Comparison of ENCODE assay signal across 27 mouse cellular contexts in the genomic region with DNA sequence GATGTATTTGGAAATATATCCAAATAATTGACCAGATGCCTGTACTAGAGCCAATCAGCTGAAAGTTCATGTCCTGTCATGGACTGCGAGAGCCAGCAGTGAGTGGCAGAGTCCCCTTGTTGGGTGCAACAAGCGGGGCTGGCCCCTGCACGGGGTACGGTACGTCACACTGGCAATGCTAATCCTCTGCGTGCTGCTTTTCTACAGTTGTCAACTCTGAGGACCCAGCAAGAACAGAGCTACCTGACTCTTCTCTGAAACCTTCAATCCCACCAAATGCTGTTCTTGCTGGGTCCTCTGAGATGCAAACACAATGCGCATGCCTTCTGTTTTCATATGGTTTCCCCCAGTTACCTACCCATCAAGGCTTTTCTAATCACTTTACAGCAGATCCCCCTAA. TPM values are rescaled to one million over a fixed set of nuclear protein-coding genes. Genes with fewer than 3 reads are reported as not detected.
DNase-seq lines count a peak whose midpoint lies in the region; ATAC-seq lines count a peak whose summit lies in the region.
"Had no signal": no experiment of that assay in that cellular context is flagged by ENCODE, and none has a peak within 500 bp of the region (broad histone marks: within the 10 kb centered on the region; RNA-seq: fewer than 3 reads in every experiment).

No protein-coding gene starts in this region.

- no peak overlapping the region for H3K4me3 ChIP-seq in heart, embryonic 10.5 days
- no peak overlapping the region for H3K4me3 ChIP-seq in heart, embryonic 12.5 days
- no peak overlapping the region for H3K4me3 ChIP-seq in midbrain, embryonic 12.5 days
- no peak overlapping the region for H3K4me3 ChIP-seq in midbrain, embryonic 14.5 days (replicated peaks; ENCODE audit: low read depth, low read length)
- H3K4me3 ChIP-seq: embryonic facial prominence, embryonic 12.5 days; embryonic facial prominence, embryonic 15.5 days; gastrocnemius, adult 2 months; heart, embryonic 15.5 days; hindbrain, embryonic 15.5 days; intestine, embryonic 15.5 days had no signal

- 87% methylated on average over 7 of the region's 7 CpGs for WGBS in heart, embryonic 10.5 days
- WGBS in heart, embryonic 12.5 days = 91% methylated on average over 7 of the region's 7 CpGs
- 92% methylated on average over 7 of the region's 7 CpGs for WGBS in midbrain, embryonic 12.5 days
- WGBS in midbrain, embryonic 14.5 days = 88% methylated on average over 7 of the region's 7 CpGs

- H3K9ac ChIP-seq in heart, embryonic 12.5 days = no peak overlapping the region
- no peak overlapping the region for H3K9ac ChIP-seq in midbrain, embryonic 12.5 days (replicated peaks)
- no peak overlapping the region for H3K9ac ChIP-seq in midbrain, embryonic 14.5 days (replicated peaks; ENCODE audit: low read length)
- H3K9ac ChIP-seq: embryonic facial prominence, embryonic 12.5 days; embryonic facial prominence, embryonic 15.5 days; forebrain, postnatal 0 days; heart, embryonic 15.5 days; hindbrain, embryonic 15.5 days; intestine, embryonic 15.5 days had no signal

- H3K27me3 ChIP-seq in heart, embryonic 10.5 days (ENCODE audit: insufficient read depth, poor library complexity, severe bottlenecking) = no peaks in the 10 kb centered on the region
- H3K27me3 ChIP-seq in heart, embryonic 12.5 days (replicated peaks) = no peaks in the 10 kb centered on the region
- no peaks in the 10 kb centered on the region for H3K27me3 ChIP-seq in midbrain, embryonic 12.5 days
- H3K27me3 ChIP-seq in midbrain, embryonic 14.5 days (ENCODE audit: control insufficient read depth, insufficient read depth, low read length) = no peaks in the 10 kb centered on the region
- H3K27me3 ChIP-seq: CH12.LX; embryonic facial prominence, embryonic 12.5 days; embryonic facial prominence, embryonic 15.5 days; heart, embryonic 15.5 days; hindbrain, embryonic 15.5 days; intestine, embryonic 15.5 days; Patski had no signal

- peak; percentile 65 for DNase-seq in heart, embryonic 10.5 days (ENCODE audit: low spot score)
- DNase-seq in midbrain, embryonic 14.5 days = no peak
- peak; percentile 4 for DNase-seq in induced T-regulatory cell, adult 2 months (ENCODE audit: low read depth)
- no peak for DNase-seq in right cerebral cortex, postnatal 14 days
- DNase-seq: adrenal gland, postnatal 10 days; adrenal gland, postnatal 36 days; B cell, adult 2 months; cerebellum, adult 11 months; cerebellum, adult 2 months; cerebellum, adult 9-11 months; cerebellum, postnatal 25 days; forebrain, postnatal 0 days; gastrocnemius, adult 2 months; gastrocnemius, postnatal 14 days; heart, postnatal 10 days; heart, postnatal 36 days had no signal

- ATAC-seq in heart, embryonic 12.5 days (ENCODE audit: insufficient number of reproducible peaks, low FRiP score) = no peak
- 0 out of 2 replicates have a peak, but pooled peaks have one; percentile 4 for ATAC-seq in midbrain, embryonic 12.5 days (ENCODE audit: low FRiP score, low read depth)
- no peak for ATAC-seq in midbrain, embryonic 14.5 days (ENCODE audit: low FRiP score, low TSS enrichment)
- ATAC-seq: forebrain, postnatal 0 days had no signal

- H3K4me1 ChIP-seq in heart, embryonic 10.5 days = peaks cover 24% of the 10 kb centered on the region
- peaks cover 14% of the 10 kb centered on the region for H3K4me1 ChIP-seq in heart, embryonic 12.5 days (replicated peaks)
- 0 out of 2 replicates have a peak, but pooled peaks cover 3% of the 10 kb centered on the region for H3K4me1 ChIP-seq in midbrain, embryonic 12.5 days
- peaks cover 7% of the 10 kb centered on the region; the same call in 1 of the 2 replicates for H3K4me1 ChIP-seq in midbrain, embryonic 14.5 days (ENCODE audit: control insufficient read depth, insufficient read depth, low read length)
- H3K4me1 ChIP-seq: embryonic facial prominence, embryonic 12.5 days; embryonic facial prominence, embryonic 15.5 days; intestine, embryonic 15.5 days had no signal

- no peaks in the 10 kb centered on the region for H3K9me3 ChIP-seq in heart, embryonic 10.5 days
- no peaks in the 10 kb centered on the region for H3K9me3 ChIP-seq in heart, embryonic 12.5 days (replicated peaks)
- no peaks in the 10 kb centered on the region for H3K9me3 ChIP-seq in midbrain, embryonic 12.5 days
- H3K9me3 ChIP-seq in midbrain, embryonic 14.5 days (ENCODE audit: control insufficient read depth, low read length) = no peaks in the 10 kb centered on the region
- H3K9me3 ChIP-seq: embryonic facial prominence, embryonic 12.5 days; embryonic facial prominence, embryonic 15.5 days; G1E; heart, embryonic 15.5 days; hindbrain, embryonic 15.5 days; intestine, embryonic 15.5 days had no signal

- H3K4me2 ChIP-seq in heart, embryonic 12.5 days = no peak overlapping the region
- H3K4me2 ChIP-seq in midbrain, embryonic 12.5 days (replicated peaks) = no peak overlapping the region
- no peak overlapping the region for H3K4me2 ChIP-seq in midbrain, embryonic 14.5 days (ENCODE audit: low read length)
- H3K4me2 ChIP-seq: embryonic facial prominence, embryonic 12.5 days; embryonic facial prominence, embryonic 15.5 days; heart, embryonic 11.5 days; heart, embryonic 15.5 days; hindbrain, embryonic 15.5 days; intestine, embryonic 15.5 days had no signal

- H3K36me3 ChIP-seq in heart, embryonic 10.5 days = peaks cover 10% of the 10 kb centered on the region; the same call in 1 of the 2 replicates
- H3K36me3 ChIP-seq in heart, embryonic 12.5 days = peaks cover 13% of the 10 kb centered on the region
- H3K36me3 ChIP-seq in midbrain, embryonic 12.5 days = 0 out of 2 replicates have a peak, but pooled peaks cover 8% of the 10 kb centered on the region
- H3K36me3 ChIP-seq in midbrain, embryonic 14.5 days (ENCODE audit: control insufficient read depth, insufficient read depth, low read length) = 0 out of 2 replicates have a peak, but pooled peaks cover 10% of the 10 kb centered on the region
- H3K36me3 ChIP-seq: embryonic facial prominence, embryonic 15.5 days; heart, embryonic 15.5 days; hindbrain, embryonic 15.5 days had no signal

- no peak overlapping the region for H3K27ac ChIP-seq in heart, embryonic 10.5 days
- H3K27ac ChIP-seq in heart, embryonic 12.5 days (ENCODE audit: poor library complexity, severe bottlenecking) = no peak overlapping the region
- H3K27ac ChIP-seq in midbrain, embryonic 12.5 days (replicated peaks) = no peak overlapping the region
- no peak overlapping the region for H3K27ac ChIP-seq in midbrain, embryonic 14.5 days (replicated peaks; ENCODE audit: low read depth, low read length)
- H3K27ac ChIP-seq: embryonic facial prominence, embryonic 12.5 days; embryonic facial prominence, embryonic 15.5 days; gastrocnemius, adult 2 months; heart, embryonic 15.5 days; hindbrain, embryonic 15.5 days; intestine, embryonic 15.5 days had no signal

RNA-seq across cellular contexts. Expression of a gene that starts 45.9 kb away (rescaled TPM):
- polyA plus RNA-seq in heart, embryonic 10.5 days (2016; fragmentation: Nextera tagmentation; extraction: Ambion mirVana) = 9.7 and 11.2 TPM in 2 replicates
- 8.5 and 9.2 TPM in 2 replicates for polyA plus RNA-seq in heart, embryonic 12.5 days (2016; fragmentation: Nextera tagmentation; extraction: Ambion mirVana)
- polyA plus RNA-seq in midbrain, embryonic 12.5 days (2016; fragmentation: Nextera tagmentation; extraction: Ambion mirVana) = 13.2 and 13.3 TPM in 2 replicates
- polyA plus RNA-seq in midbrain, embryonic 14.5 days (2014; fragmentation: Nextera tagmentation; extraction: Ambion mirVana) = 10.4 and 13.9 TPM in 2 replicates

RNA-seq across cellular contexts. Expression of a gene that starts 55.1 kb away (rescaled TPM):
- polyA plus RNA-seq in heart, embryonic 10.5 days (2016; fragmentation: Nextera tagmentation; extraction: Ambion mirVana) = 0.11 and 0.34 TPM in 2 replicates
- 0.62 and 0.72 TPM in 2 replicates for polyA plus RNA-seq in heart, embryonic 12.5 days (2016; fragmentation: Nextera tagmentation; extraction: Ambion mirVana)
- polyA plus RNA-seq in midbrain, embryonic 12.5 days (2016; fragmentation: Nextera tagmentation; extraction: Ambion mirVana) = 0.43 and 0.52 TPM in 2 replicates
- 0.59 TPM in 1 of 2 replicates, not detected in the other for polyA plus RNA-seq in midbrain, embryonic 14.5 days (2014; fragmentation: Nextera tagmentation; extraction: Ambion mirVana)
- polyA plus RNA-seq: Patski had no signal

Comparison
In these comparisons a context has a peak if more than half of its experiments do, and no peak if none do; other contexts are left out.
1. DNase-seq: peak in heart, embryonic 10.5 days (single experiment) and induced T-regulatory cell, adult 2 months (single experiment); none in midbrain, embryonic 14.5 days (single experiment) and right cerebral cortex, postnatal 14 days (single experiment).